Mouse (Mus musculus) mature B cell (primary cell): ENCODE measurements around the gene Psmd6.

ENCODE experiments used
- in situ Hi-C: fragments of 300-500 bp; cut with MboI; formaldehyde crosslinking; loops from 2 replicates; pipeline ENCODE4 v1.14.3; 2019

The Psmd6 gene

GRCm38 (mm10) chr14:14064486-14065141 is 56.2 kb downstream of the Psmd6 start:
- in situ Hi-C loops: no loop called here

GRCm38 (mm10) chr14:14063382-14063781 is 57.4 kb downstream of the Psmd6 start:
- in situ Hi-C loops: no loop called here

DNA sequence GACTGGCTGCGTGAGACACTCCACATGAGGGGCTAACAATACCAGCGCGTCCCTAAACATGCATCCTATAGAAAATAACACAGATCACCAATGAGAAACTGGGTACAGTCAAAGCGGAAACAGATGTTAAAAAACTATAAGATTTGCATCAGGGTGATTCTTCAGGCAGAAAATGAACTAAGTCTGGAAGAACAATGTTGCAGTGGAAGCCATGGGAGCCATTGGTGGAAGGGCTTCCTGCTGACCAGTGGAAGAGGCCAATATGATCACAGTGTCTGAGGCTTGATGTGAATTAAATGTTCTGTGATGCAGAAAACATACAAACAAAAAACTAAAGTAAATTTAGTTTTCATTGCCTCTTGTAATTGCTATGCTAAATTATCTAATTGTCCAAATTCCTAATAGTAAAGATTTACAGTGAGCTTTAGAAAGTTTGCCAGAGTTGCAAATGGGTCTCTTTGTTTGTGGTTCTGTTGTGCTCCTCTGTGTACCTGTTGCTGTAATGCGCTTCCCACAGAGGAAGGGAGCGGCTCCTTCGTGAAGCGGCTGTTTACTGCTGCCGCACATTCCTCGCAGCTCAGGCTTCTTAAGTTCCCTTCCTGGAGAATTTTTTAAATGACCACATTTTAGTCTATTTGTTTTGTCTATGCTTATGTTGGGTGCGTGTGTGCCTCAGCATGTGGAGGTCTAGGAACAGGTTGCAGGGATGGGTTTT is 58.1 kb downstream of the Psmd6 start:
- in situ Hi-C loops: no loop called here
